Mouse (Mus musculus): ENCODE measurements around the gene Fgl2.

DNA sequence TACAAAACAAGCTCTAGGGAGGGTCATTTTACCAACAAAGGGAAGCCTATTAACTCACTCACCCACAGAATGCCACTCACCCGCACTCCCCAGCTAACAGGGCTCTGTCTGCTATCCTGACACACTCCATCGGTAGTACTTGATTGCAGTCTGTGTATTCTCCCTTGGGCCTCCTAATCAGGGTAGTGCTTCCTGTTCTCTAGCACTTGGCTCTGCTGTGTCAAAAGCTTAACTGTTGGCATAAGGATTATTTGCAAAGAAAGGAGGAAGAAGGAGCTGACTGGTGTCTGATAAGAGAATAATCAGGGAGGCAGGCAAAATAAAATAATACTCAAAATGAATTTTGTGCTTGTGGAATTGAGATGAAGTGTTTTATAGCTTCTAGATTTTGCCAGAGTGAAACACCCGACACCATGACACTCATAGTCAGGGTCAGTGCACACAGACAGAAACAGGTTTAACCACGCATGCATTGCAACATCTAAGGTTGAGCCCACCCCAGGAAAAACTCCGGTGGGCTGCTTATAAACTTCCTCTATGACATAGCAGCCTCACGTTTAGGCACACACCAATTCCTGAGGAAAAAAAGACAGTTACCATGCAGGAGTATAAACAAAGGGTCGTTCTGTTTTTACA is 22.9 kb downstream of the Fgl2 start:
- TF ChIP-seq CTCF (IDR thresholded peaks at IDR 0.05; ENCODE audit: extremely low read depth, insufficient read length, insufficient replicate concordance, low read depth, low read length) (no peak), POLR2A (IDR thresholded peaks at IDR 0.05; ENCODE audit: low read depth, low read length) (no peak)

All from small intestine, adult 2 months (tissue).